Mouse (Mus musculus) A20 (cell line): ENCODE measurements at regions not wholly inside any gene's neighbourhood (a gene's known extent, or its start where the extent isn't known, plus 50 kb on each side); places are given as distances from the start of the nearest gene placed in this dataset.
"Not testable (repeated sequence)": the region's sequence is repeated elsewhere in the genome, so short reads cannot be mapped to it uniquely, and the experiment has no call there.

Experiments used
- DNase-seq: peaks from one replicate; pipeline ENCODE4 v3.0.0-alpha.2; 2011; ENCODE audit warnings: low read depth, low spot score

DNA sequence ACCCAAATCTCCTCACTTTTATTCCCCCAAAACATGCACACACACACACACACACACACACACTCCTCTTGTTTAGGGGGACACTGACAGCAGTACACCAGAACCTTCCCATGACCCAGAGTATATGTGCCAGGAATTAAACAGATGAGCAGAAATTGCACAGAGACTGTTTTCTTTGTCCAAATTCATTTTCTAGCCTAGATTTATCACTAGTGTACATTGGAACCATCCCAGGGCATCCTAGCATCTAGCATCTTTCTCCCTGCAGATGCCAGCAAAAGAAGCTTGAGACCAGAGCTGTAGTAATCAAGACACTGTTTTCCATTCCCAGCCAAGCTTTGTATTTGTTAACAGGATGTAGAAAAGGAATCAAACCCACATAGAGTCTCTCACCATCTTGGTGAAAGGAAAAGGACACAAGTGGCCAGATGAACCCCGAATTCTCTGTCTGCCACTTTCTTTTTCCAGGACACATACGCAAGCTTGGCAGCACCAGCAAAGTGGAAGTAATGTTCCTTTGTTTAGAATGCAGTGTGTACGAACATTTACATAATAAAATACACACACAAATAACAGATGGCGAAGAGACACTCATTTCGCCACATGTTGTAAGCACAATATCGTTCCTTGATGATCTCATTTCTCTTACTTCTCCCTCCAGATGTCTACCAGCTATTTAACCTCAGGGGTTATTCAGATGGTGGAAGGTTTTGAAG, 250.3 kb upstream of the Gm11146 start:
- no peak for DNase-seq

- no peak for DNase-seq
Observed at GRCm38 (mm10) chr16:77851206-77852065, 249.5 kb upstream of the Gm11146 start.

GRCm38 (mm10) chr16:77835767-77836166, 233.9 kb upstream of the Gm11146 start:
- DNase-seq = no peak

DNA sequence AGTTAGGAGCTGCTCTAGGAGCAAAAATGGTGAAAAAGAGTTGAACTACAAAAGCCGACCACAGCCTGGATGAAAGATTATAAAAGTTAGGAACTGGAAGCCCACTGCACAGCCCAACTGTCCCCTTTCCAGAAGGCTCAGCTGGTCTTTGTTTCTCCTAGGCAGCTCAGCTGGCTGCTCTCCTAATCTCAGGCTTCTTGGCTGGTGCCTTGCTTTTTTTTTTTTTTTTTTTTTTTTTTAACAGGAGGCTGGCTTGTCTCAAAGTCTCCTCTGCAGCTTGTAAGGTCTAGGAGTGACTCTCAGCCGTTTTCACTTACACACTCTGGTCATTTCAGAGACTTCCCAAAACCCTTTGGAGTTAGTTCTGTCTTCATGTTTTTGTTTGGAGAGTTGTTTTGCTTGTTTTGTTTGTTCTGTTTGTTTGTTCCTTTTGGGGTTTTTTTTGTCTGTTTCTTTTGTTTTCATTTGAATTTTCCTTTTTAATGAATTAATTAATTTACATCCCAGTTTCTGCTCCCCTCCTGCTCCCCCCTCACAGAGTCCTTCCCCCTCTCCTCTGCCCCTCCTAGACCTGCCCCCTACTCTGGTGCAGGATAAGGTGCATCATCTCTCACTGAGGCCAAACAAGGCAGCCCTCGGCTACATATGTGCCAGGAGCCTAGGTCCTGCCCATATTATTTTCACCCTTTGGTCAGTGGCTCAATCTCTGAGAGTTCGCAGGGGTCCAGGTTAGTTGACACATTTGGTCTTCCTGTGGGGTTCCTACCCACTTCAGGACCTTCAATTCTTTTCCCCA, 225.6 kb upstream of the Gm11146 start:
- no peak for DNase-seq

GRCm38 (mm10) chr16:77799709-77800108, 197.8 kb upstream of the Gm11146 start:
- DNase-seq = no peak

- DNase-seq = no peak
Observed at GRCm38 (mm10) chr16:77796926-77797325, 195.0 kb upstream of the Gm11146 start.

DNA sequence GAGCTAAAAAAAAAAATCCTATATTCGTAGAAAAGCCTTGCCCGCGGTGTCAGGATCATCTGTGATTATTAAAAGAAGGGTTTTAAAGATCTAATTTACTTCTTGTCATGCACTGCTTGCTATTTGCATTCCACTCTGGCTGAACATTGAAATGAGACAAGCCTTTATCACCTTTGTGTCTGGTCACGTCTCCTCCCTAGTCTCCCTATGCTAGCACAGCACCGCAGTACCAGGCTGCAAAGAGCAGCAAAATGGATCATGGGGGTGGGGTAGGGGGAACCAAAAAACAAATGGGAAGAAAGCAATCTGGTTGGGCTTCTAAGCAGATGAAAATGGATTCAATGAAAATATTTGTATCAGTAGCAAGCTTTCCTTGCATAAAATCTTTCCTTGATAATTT, 187.8 kb upstream of the Gm11146 start:
- no peak for DNase-seq

DNA sequence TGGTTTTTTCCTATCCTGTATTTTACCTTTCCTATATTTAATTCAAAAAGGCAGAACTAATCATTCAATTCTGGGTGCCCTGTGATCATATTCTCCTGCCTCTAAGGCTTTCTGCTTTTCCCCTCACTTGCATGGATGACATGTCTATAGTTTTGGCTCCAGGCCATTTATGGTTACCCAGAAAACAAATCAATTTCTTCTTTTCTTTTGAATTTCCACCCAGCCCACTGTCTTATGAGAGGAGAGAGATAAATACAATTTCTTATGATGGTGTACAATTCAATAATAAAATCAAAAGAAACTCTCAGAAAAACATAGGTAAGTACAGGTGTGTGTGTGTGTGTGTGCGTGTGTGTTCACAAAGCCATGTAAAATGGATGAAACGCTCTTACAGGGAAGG, 187.3 kb upstream of the Gm11146 start:
- DNase-seq = no peak

DNA sequence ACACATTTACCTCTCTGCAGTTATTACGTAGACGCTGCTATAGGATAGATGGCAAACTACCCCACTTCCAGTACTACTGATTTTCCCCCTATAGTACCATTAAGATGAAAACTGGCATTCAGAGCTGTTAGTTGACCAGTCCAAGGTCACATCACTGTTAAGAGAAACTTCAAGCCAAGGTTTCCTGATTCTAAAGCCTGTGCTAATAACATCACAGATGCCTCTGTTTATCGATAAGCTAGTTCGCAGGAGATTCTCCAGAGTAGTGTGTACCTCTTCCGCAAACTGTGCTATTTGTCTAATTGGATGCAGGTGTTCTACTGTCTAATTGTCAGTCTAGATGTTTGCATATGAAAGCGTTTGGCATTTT, 186.9 kb upstream of the Gm11146 start:
- no peak for DNase-seq

DNA sequence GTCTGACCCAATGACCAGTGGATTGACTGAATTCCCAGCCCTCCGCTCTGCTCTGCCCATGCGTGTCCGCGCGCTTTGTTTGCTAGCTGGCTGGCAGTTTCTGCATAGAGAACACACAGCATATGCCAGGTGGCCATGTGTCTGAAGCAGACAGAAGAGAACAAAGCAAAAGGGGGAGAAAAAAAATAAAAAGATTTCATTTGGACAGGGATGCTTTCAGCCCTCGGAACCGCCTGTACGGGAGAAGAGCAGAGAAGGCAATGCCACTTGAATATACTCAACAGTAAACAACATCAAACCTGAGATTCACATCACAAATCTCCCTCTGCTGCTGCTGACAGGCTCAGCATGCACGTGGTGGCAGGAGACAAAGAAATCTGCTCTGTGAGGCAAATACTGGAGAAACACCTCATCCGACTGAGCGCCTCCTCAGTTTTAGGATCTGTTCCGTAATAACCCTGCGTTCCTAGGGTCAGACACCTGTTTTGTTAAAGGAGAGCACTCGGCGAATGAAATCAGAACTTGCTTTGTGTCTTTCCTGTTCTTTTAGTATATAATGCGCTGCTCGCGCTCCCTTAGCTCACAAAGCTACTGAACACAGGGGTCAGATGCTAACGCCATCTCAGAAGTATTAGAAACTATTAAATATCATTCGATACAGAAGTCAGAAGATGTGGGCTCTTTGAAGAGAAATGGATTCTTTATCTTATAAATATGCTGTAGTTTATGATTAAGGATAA, 186.3 kb upstream of the Gm11146 start:
- no peak for DNase-seq

DNA sequence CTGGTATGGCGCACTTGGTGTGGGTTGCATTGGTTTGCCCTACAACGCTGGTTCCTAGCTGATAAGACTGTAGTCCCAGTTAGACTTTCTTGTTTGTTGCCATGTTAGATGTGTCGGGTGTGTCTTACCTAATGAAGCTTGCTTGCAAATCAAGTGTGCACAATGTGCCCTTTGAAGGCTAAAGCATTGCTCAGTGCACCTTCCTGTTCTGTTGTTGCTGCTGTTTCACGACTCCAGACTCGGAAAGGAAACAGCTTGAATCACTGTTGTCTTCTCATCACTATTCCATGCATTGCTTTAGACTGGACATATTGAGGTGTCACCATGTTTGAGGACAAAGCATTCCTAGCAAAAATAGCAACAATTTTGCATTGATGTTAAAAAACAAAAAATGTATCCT, 185.1 kb upstream of the Gm11146 start:
- no peak for DNase-seq

DNA sequence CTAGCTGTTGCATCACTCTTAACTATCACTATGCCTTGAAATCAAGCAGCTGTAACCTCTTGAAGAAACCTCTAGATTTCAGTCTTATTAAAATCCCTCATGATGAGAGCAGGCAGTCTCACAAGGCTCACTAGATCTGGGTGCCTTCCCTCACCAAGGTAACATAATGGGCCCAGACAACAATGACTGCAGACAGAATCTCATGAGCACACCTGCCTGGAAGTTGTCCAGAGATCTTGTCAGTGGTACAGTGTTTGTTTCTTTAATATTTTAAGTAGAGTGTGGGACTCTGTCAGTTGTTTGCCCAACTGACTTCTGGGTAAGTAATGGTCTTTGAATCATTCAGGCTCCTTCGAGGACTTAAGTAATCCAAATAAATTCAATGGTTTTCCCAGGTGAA, 177.1 kb upstream of the Gm11146 start:
- no peak for DNase-seq

GRCm38 (mm10) chr16:77772075-77772474, 170.2 kb upstream of the Gm11146 start:
- no peak for DNase-seq

GRCm38 (mm10) chr16:77760926-77761347, 159.0 kb upstream of the Gm11146 start:
- DNase-seq = no peak

DNA sequence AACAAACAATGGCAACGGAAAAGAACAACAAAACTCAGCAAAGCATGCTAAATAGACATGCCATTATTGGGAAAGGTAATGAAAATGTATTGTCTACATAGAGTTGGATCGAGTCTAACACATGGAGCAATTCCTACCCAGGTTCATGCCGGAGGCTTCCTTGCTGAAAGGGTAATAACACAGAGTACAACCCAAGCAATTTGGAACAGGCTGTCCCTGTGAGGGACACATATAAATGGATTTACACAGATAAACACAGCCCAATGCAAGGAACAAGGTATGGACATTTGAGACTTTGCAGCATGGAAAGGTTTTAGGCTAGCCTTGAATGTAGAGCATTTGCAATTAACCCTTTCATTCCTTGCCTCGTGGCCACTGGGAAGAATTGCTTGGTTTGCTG, 158.6 kb upstream of the Gm11146 start:
- DNase-seq = no peak

GRCm38 (mm10) chr16:77759997-77760396, 158.1 kb upstream of the Gm11146 start:
- no peak for DNase-seq

DNA sequence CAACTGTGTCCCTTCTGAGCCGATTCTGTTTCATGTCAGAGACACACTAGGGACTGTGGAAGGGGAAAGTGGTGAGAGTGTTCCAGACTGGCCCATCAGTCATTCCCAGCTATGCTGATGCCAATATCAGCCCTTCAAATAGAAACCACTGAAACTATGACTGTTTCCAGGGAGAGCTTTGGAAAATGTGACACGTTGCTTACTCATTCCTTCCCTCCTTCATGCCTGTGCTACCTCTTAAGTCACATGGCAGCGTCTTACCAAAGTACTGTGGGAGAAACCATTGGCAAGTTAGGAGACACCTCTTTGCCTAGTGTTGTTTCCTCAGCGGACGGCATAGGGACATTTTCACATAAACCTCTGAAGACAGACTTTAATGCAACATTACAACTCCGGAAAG, 153.0 kb upstream of the Gm11146 start:
- no peak for DNase-seq

DNA sequence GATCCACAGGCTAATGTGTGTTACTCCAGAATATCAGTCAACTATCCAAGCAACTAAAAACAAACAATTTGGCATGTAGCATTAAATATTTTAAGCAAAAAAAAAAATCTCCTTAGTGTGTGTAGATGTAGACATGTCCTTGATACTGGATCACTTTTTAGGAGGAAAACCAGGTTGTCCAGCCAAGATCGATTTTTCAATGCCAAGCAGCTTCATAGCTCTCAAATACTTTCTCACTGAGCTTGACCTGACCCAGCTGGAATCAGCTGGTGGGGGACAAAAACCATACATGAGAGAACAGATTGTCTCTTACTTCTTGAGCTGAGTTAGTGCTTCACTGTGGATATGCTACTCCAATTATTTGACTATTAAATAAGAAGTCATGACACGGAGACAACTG, 147.6 kb upstream of the Gm11146 start:
- DNase-seq = no peak

DNA sequence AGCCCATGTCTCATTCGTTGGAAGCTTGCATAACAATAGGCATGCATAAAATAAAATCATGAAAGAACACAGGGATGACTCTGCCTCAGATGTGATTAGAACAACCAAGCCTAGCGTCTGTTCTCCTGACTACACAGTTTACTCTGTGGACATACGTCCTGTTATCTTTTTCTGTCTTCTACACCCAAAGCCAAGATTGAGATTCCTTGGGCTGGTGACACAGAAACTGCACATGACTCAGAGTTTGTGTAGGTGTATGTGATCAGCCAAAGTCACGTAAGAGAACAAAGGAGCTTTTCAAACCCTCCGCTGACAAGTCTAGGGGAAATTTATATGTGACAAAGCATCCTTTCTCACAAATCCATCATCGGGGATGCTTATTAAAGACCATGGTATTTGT, 141.9 kb upstream of the Gm11146 start:
- no peak for DNase-seq

DNA sequence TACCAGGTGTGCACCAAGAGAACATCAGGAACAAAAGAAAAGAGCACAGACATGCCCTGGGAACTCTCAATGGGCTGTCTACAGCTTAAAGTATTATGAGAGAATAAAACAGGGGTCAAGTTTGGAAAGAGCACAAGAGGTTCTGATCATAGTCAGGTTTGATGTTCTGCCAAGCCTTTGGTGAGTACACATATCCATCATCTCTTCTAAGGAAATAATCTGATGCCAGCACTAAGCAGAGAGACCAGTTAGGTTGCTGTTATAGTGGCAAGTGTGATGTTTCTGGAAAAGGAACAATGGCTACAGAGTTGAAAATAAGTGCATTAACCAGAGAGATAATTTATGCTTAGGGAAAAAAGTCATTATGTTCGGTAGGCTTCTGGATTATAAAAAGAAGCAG, 136.9 kb upstream of the Gm11146 start:
- DNase-seq = no peak

DNA sequence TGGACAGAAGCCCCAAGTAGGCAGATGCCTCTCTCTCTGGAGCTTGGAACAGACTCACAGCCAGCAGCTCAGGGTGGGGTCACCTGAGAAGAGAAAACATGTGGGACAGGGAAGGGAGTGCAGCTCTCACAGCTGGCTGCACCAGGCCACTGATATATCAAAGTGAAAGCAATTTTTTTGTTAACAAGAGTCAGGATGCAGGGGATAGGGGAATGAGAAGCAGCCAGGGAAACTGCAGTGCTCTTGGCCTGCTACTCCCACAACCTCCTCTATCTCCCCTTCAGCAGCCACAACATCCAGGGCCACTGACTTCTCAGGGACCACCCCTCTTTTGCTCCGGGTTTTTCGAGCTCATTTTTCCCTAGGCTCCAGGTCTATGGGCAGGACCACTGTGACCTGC, 117.5 kb upstream of the Gm11146 start:
- DNase-seq = no peak

DNA sequence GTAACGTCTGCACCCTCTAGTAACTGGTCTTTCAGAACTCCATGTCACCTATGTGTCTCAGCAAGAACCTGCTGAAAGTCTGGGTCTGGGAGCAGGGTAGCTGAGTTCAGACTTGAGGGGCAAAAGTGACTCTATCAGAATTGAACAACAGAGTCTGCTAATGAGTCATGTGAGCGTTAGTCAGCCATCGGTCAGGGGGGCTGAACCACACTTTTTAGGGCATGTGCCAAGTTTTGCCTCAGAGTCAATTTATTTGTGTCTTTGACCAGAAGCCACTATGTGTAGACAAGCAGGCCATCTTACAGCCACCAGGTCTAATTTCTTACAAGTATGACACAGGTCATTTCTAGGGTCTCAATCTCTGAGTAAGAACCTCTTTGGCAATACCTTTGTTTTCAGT, 115.9 kb upstream of the Gm11146 start:
- not testable (repeated sequence) for DNase-seq
